Mouse (Mus musculus) liver, embryonic 12.5 days (tissue): ENCODE results near the gene Cask. TPM values are rescaled to one million over a fixed set of nuclear protein-coding genes. Genes with fewer than 3 reads are reported as not detected.

Experiments used
- ATAC-seq: fragments of 200-750 bp; cut with Nextera tagmentation; 2 replicates; pipeline ENCODE4 v1.8.0; 2017; ENCODE audit warnings: moderate number of reproducible peaks, mild to moderate bottlenecking, moderate library complexity
- H3K27ac ChIP-seq: fragments of 300-500 bp; sonication (generic); 2 replicates; pipeline ENCODE4 v1.5.1; 2016; ENCODE audit warnings: mild to moderate bottlenecking
- H3K27me3 ChIP-seq: fragments of 300-500 bp; sonication (generic); replicated peaks from 2 replicates; pipeline ENCODE4 v1.6.1; 2016; ENCODE audit warnings: mild to moderate bottlenecking, moderate library complexity
- H3K36me3 ChIP-seq: fragments of 300-500 bp; sonication (generic); 2 replicates; pipeline ENCODE4 v1.6.1; 2016; ENCODE audit warnings: mild to moderate bottlenecking, moderate library complexity
- H3K4me1 ChIP-seq: fragments of 300-500 bp; sonication (generic); 2 replicates; pipeline ENCODE4 v1.6.1; 2016
- H3K4me2 ChIP-seq: fragments of 300-500 bp; sonication (generic); 2 replicates; pipeline ENCODE4 v1.6.1; 2016; ENCODE audit warnings: mild to moderate bottlenecking, moderate library complexity
- H3K4me3 ChIP-seq: fragments of 300-500 bp; sonication (generic); 2 replicates; pipeline ENCODE4 v1.5.1; 2016; ENCODE audit warnings: mild to moderate bottlenecking, moderate library complexity
- H3K9ac ChIP-seq: fragments of 300-500 bp; sonication (generic); 2 replicates; pipeline ENCODE4 v1.6.1; 2016; ENCODE audit warnings: mild to moderate bottlenecking, moderate library complexity
- H3K9me3 ChIP-seq: fragments of 300-500 bp; sonication (generic); replicated peaks from 2 replicates; pipeline ENCODE4 v1.6.1; 2016; ENCODE audit warnings: mild to moderate bottlenecking, moderate library complexity
- WGBS: fragments of 180-500 bp; shearing (Covaris S2); methylation state at CpG from one replicate; pipeline ENCODE4 v1.1.7; 2016; ENCODE audit not compliant: insufficient replicate concordance; 5-methylcytosine and 5-hydroxymethylcytosine counted together
- polyA plus RNA-seq: library from polyadenylated mRNA; unstranded; fragments of >200 nt; fragmentation: Nextera tagmentation; extraction: Ambion mirVana; gene quantifications from 2 replicates; pipeline ENCODE4 v1.2.1, GENCODE M21; 2016

The Cask gene
- polyA plus RNA-seq, 1 experiment from 2014 or later = 1.5 TPM

- Histone ChIP-seq H3K36me3 (no peaks in the 10 kb centered on the region), H3K27ac (no peak overlapping the region), H3K4me3 (no peak overlapping the region), H3K9ac (no peak overlapping the region), H3K4me1 (no peaks in the 10 kb centered on the region), H3K4me2 (no peak overlapping the region), H3K9me3 (no peaks in the 10 kb centered on the region), H3K27me3 (no peaks in the 10 kb centered on the region)
- WGBS = 66% methylated on average over 7 of the region's 7 CpGs
- ATAC-seq = no peak
Measured at GRCm38 (mm10) chrX:13504389-13504788, 346.8 kb downstream of the Cask start.

GRCm38 (mm10) chrX:13502862-13503375, 348.2 kb downstream of the Cask start:
- Histone ChIP-seq H3K9me3 (no peaks in the 10 kb centered on the region), H3K4me1 (no peaks in the 10 kb centered on the region), H3K36me3 (no peaks in the 10 kb centered on the region), H3K9ac (no peak overlapping the region), H3K27ac (no peak overlapping the region), H3K4me3 (no peak overlapping the region), H3K27me3 (no peaks in the 10 kb centered on the region), H3K4me2 (no peak overlapping the region)
- WGBS = 55% methylated on average over 7 of the region's 7 CpGs
- ATAC-seq = no peak

- H3K4me3 ChIP-seq = no peak overlapping the region
Measured at GRCm38 (mm10) chrX:13500284-13500683, 350.9 kb downstream of the Cask start.

GRCm38 (mm10) chrX:13494892-13495703, 356.1 kb downstream of the Cask start:
- WGBS = 56% methylated on average over 8 of the region's 8 CpGs
- Histone ChIP-seq H3K27ac (peak overlapping the region; percentile 65), H3K9me3 (no peaks in the 10 kb centered on the region), H3K27me3 (no peaks in the 10 kb centered on the region; the same call in 1 of the 2 replicates), H3K36me3 (no peaks in the 10 kb centered on the region), H3K4me2 (0 out of 2 replicates have a peak overlapping the region, but pooled peaks have one; percentile 8), H3K9ac (no peak overlapping the region), H3K4me3 (no peak overlapping the region), H3K4me1 (peaks cover 32% of the 10 kb centered on the region)
- peak; percentile 91 for ATAC-seq

More at GRCm38 (mm10) chrX:13500284-13500683, 350.9 kb downstream of the Cask start:
- Histone ChIP-seq H3K27me3 (no peaks in the 10 kb centered on the region), H3K4me1 (peaks cover 14% of the 10 kb centered on the region), H3K9ac (no peak overlapping the region), H3K9me3 (no peaks in the 10 kb centered on the region), H3K4me2 (no peak overlapping the region), H3K36me3 (no peaks in the 10 kb centered on the region), H3K27ac (no peak overlapping the region)
- no peak for ATAC-seq
- WGBS = 39% methylated on average over 4 of the region's 4 CpGs

- peaks cover 38% of the 10 kb centered on the region for H3K4me1 ChIP-seq
- ATAC-seq = no peak
Measured at GRCm38 (mm10) chrX:13492922-13493321, 358.2 kb downstream of the Cask start.

GRCm38 (mm10) chrX:13490941-13491340, 360.2 kb downstream of the Cask start:
- no peak overlapping the region for H3K4me3 ChIP-seq
- peaks cover 30% of the 10 kb centered on the region for H3K4me1 ChIP-seq
- H3K27ac ChIP-seq = no peak overlapping the region
- no peak overlapping the region for H3K9ac ChIP-seq
- ATAC-seq = no peak
- 67% methylated on average over 3 of the region's 3 CpGs for WGBS
- H3K27me3 ChIP-seq = peaks cover 11% of the 10 kb centered on the region
- H3K4me2 ChIP-seq = no peak overlapping the region
- H3K36me3 ChIP-seq = no peaks in the 10 kb centered on the region
- H3K9me3 ChIP-seq = peaks cover 6% of the 10 kb centered on the region

More at GRCm38 (mm10) chrX:13492922-13493321, 358.2 kb downstream of the Cask start:
- no peak overlapping the region for H3K27ac ChIP-seq
- no peak overlapping the region for H3K9ac ChIP-seq
- H3K9me3 ChIP-seq = no peaks in the 10 kb centered on the region
- no peaks in the 10 kb centered on the region for H3K36me3 ChIP-seq
- no peaks in the 10 kb centered on the region; the same call in 1 of the 2 replicates for H3K27me3 ChIP-seq
- H3K4me2 ChIP-seq = no peak overlapping the region
- no peak overlapping the region for H3K4me3 ChIP-seq

GRCm38 (mm10) chrX:13489761-13490160, 361.4 kb downstream of the Cask start:
- peak; percentile 86 for ATAC-seq
- H3K9me3 ChIP-seq = peaks cover 8% of the 10 kb centered on the region
- no peak overlapping the region for H3K4me3 ChIP-seq
- no peaks in the 10 kb centered on the region for H3K36me3 ChIP-seq
- peaks cover 19% of the 10 kb centered on the region for H3K27me3 ChIP-seq
- H3K4me1 ChIP-seq = peaks cover 18% of the 10 kb centered on the region
- no peak overlapping the region for H3K4me2 ChIP-seq
- H3K9ac ChIP-seq = no peak overlapping the region
- H3K27ac ChIP-seq = no peak overlapping the region
- WGBS = 31% methylated on average over 1 of the region's 1 CpGs

GRCm38 (mm10) chrX:13489001-13489400, 362.2 kb downstream of the Cask start:
- Histone ChIP-seq H3K4me3 (no peak overlapping the region), H3K9ac (no peak overlapping the region), H3K4me1 (peaks cover 11% of the 10 kb centered on the region; the same call in 1 of the 2 replicates), H3K4me2 (no peak overlapping the region), H3K9me3 (peaks cover 8% of the 10 kb centered on the region), H3K27ac (no peak overlapping the region), H3K27me3 (peaks cover 19% of the 10 kb centered on the region), H3K36me3 (no peaks in the 10 kb centered on the region)
- 67% methylated on average over 3 of the region's 3 CpGs for WGBS
- no peak for ATAC-seq

GRCm38 (mm10) chrX:13484447-13484846, 366.7 kb downstream of the Cask start:
- ATAC-seq = no peak

GRCm38 (mm10) chrX:13482576-13482975, 368.6 kb downstream of the Cask start:
- Histone ChIP-seq H3K4me2 (no peak overlapping the region), H3K27me3 (peaks cover 19% of the 10 kb centered on the region), H3K9me3 (peaks cover 8% of the 10 kb centered on the region), H3K9ac (no peak overlapping the region), H3K27ac (no peak overlapping the region), H3K4me1 (no peaks in the 10 kb centered on the region), H3K4me3 (no peak overlapping the region), H3K36me3 (no peaks in the 10 kb centered on the region)
- ATAC-seq = no peak
- WGBS = 55% methylated on average over 1 of the region's 1 CpGs

More at GRCm38 (mm10) chrX:13484447-13484846, 366.7 kb downstream of the Cask start:
- H3K4me2 ChIP-seq = no peak overlapping the region
- peaks cover 19% of the 10 kb centered on the region for H3K27me3 ChIP-seq
- H3K9ac ChIP-seq = no peak overlapping the region
- no peak overlapping the region for H3K27ac ChIP-seq
- no peak overlapping the region for H3K4me3 ChIP-seq
- peaks cover 8% of the 10 kb centered on the region for H3K9me3 ChIP-seq
- H3K36me3 ChIP-seq = no peaks in the 10 kb centered on the region
- H3K4me1 ChIP-seq = peaks cover 4% of the 10 kb centered on the region; the same call in 1 of the 2 replicates

GRCm38 (mm10) chrX:13479570-13479969, 371.6 kb downstream of the Cask start:
- ATAC-seq = no peak
- H3K4me1 ChIP-seq = no peaks in the 10 kb centered on the region
- no peaks in the 10 kb centered on the region for H3K27me3 ChIP-seq
- H3K36me3 ChIP-seq = no peaks in the 10 kb centered on the region
- H3K4me2 ChIP-seq = no peak overlapping the region
- no peaks in the 10 kb centered on the region for H3K9me3 ChIP-seq
- no peak overlapping the region for H3K27ac ChIP-seq
- no peak overlapping the region for H3K4me3 ChIP-seq
- H3K9ac ChIP-seq = no peak overlapping the region

GRCm38 (mm10) chrX:13478298-13478697, 372.9 kb downstream of the Cask start:
- Histone ChIP-seq H3K4me2 (no peak overlapping the region), H3K4me1 (no peaks in the 10 kb centered on the region), H3K9ac (no peak overlapping the region), H3K9me3 (no peaks in the 10 kb centered on the region), H3K4me3 (no peak overlapping the region), H3K36me3 (no peaks in the 10 kb centered on the region), H3K27ac (no peak overlapping the region), H3K27me3 (no peaks in the 10 kb centered on the region)
- WGBS = 52% methylated on average over 5 of the region's 5 CpGs
- ATAC-seq = no peak
